Mouse (Mus musculus): ENCODE data around the gene Hip1r. TPM values are rescaled to one million over a fixed set of nuclear protein-coding genes. Genes with fewer than 3 reads are reported as not detected.

Gene Hip1r
- total RNA-seq (2018; cell fraction: chromatin; rRNA removed): 1 to 10 TPM in 6 of 26 experiments, under 1 TPM in 19, not detected in 1; 0.13 to 3.3 (median 0.47) TPM
- total RNA-seq (2018; cell fraction: cytosol; rRNA removed): under 1 TPM; 0.03 to 0.86 (median 0.15) TPM
- total RNA-seq (2018; cell fraction: nucleus; rRNA removed): 1 to 10 TPM in 6 of 26 experiments, under 1 TPM in 17, not detected in 3; 0.07 to 2.4 (median 0.52) TPM
- 0.04 to 0.47 TPM (median 0.21 TPM) in 3 replicates for polyA plus RNA-seq (2018)

DNA sequence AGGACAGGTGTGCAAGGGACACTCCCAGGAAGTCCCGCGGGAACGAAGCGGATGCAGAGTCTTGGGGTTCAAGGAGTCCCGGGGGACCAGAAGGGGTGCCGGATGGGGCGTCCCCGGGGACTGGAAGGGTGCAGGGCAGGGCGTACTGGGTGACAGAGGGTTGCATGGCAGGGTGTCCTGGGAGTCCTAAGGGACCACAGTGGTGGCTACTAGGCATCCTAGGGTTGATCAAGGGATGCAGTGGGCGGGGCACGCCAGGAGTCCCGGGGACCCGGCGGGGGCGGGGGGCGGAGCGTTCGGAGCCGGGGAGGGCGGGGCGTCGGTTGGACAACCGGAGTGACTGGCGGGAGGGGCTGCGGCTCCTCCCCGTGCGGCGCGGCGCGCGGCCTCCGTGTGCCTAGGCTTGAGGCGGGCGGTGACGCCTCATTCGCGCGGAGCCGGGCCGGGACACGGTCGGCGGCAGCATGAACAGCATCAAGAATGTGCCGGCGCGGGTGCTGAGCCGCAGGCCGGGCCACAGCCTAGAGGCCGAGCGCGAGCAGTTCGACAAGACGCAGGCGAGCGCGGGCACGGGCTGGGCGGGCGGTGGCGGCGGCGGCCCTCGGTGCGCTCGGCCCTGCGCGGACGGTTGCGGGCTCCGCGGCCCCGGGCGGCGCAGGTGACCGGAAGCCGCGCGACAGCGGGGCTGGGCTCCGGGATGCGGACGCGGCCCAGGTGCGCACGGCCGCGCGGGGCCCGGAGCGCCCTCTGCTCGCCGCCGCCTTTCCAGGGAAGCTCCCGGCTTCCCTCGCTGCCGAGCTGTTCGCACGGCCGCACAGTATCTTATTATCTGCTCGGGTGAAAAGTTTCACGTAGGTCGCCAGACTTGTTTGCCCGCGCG lies at the start of gene Hip1r:
TSS of gene Hip1r (plus strand) at position 330 of the 880 bp plus-strand sequence.
- Histone ChIP-seq H3K27ac (no peak within 1 kb of the TSS), H3K36me3 (ENCODE audit: inconsistent target) (no peaks in the 10 kb centered on the region), H3K79me2 (ENCODE audit: inconsistent target) (no peaks in the 10 kb centered on the region), H3K4me3 (ENCODE audit: inconsistent target) (peak within 1 kb of the TSS; percentile 20; the same call in 1 of the 2 replicates)
- WGBS (ENCODE audit: missing documents): 1% methylated on average over 76 of the region's 106 CpGs

DNA sequence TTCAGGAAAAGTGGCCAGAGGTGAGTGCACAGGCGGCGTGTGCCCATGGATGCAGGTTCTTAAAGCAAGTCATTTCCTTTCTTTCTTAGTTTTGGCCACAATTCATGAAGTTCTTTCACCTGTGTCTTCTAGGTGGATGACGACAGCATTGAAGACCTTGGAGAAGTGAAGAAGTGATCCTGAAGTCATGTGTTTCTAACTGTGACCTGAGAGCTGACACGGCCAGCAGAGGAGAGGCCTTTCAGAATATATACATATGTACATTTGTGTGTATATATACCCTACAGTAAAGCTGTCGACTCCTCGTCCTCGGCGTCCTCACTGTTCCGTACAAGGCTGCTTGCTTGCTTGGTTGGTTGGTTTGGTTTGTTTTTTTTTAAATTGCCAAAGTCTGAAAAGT lies 46.3 kb upstream of the Hip1r start, which contains the start of gene Gm43518:
TSS of gene Gm43518 (plus strand) at position 301 of the 400 bp plus-strand sequence.
- Histone ChIP-seq H3K36me3 (ENCODE audit: inconsistent target) (peaks cover 55% of the 10 kb centered on the region), H3K4me3 (ENCODE audit: inconsistent target) (no peak within 1 kb of the TSS), H3K79me2 (ENCODE audit: inconsistent target) (no peaks in the 10 kb centered on the region), H3K27ac (no peak within 1 kb of the TSS)
- WGBS (ENCODE audit: missing documents): 88% methylated on average over 9 of the region's 9 CpGs

DNA sequence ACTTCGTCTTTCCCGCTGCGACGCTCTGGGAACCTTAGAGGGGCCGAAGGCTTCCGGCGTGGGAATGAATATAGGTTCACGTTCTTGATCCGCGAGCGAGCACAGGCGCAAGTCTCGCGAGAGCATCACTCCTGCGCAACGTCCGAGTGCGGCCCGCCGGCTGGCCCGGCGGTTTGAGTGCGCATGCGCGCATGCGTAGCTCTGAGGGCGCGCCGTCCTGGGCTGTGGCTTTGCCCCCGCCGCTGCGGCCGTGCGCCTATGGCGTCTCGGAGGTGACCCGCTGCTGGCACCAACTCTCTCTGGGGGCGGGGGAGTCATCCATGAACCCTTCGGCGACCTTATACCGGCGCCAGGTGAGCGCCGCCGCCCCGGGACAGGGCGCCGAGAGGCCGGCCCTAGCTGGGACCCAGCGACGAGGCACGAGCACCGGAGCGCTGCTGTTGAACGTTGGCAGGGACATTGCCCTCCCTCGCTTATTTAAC lies 42.9 kb upstream of the Hip1r start, which contains the start of gene Ccdc62:
TSS of gene Ccdc62 (plus strand) at position 172 of the 482 bp plus-strand sequence.
- H3K79me2 ChIP-seq (ENCODE audit: inconsistent target): no peaks in the 10 kb centered on the region
- peaks cover 21% of the 10 kb centered on the region for H3K36me3 ChIP-seq (ENCODE audit: inconsistent target)
- peak within 1 kb of the TSS; percentile 52 for H3K4me3 ChIP-seq (ENCODE audit: inconsistent target)
- WGBS (ENCODE audit: missing documents): 0% methylated on average over 56 of the region's 56 CpGs
- H3K27ac ChIP-seq: peak within 1 kb of the TSS; percentile 45; the same call in 1 of the 2 replicates

DNA sequence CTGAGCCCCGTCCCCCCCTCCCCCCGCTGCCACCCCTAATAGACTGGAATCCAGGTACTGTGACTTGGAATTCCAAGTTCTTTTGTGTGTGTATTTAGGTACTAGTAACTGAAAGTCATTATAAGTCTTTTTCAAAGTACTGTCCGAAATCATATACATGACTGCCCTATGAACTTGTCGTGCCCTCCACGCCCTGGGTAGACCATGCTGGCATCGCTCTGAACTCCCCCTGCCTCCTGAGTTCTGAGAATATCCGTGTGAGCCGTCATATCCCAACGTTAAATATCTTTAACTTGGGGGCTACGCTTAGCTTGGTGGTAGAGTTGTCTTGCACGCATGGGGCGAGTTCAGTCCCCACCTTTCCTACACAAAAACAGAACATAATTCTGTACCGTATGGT lies 42.3 kb upstream of the Hip1r start:
- H3K27ac ChIP-seq: no peak overlapping the region
- peaks cover 16% of the 10 kb centered on the region for H3K36me3 ChIP-seq (ENCODE audit: inconsistent target)
- no peaks in the 10 kb centered on the region for H3K79me2 ChIP-seq (ENCODE audit: inconsistent target)
- 42% methylated on average over 13 of the region's 13 CpGs for WGBS (ENCODE audit: missing documents)
- peak overlapping the region; percentile 52 for H3K4me3 ChIP-seq (ENCODE audit: inconsistent target)

DNA sequence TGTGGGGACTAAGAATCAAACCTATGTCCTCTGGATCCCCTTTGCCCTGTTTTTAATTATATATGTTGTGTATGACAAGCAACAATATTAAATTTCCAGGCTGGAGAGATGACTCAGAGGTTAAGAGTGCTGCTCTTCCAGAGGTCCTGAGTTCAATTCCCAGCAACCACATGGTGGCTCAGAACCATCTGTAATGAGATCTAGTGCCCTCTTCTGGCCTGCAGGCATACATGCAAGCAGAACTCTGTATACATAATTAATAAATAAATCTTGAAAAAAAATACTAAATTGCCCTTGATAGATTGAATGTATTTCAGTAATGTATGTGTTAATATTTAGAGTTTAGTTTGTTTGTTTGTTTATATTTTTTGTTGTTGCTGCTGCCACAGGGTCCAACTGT lies 40.5 kb upstream of the Hip1r start:
- H3K27ac ChIP-seq: no peak overlapping the region
- no peak overlapping the region for H3K4me3 ChIP-seq (ENCODE audit: inconsistent target)
- H3K36me3 ChIP-seq (ENCODE audit: inconsistent target): peaks cover 4% of the 10 kb centered on the region; the same call in 1 of the 2 replicates
- H3K79me2 ChIP-seq (ENCODE audit: inconsistent target): no peaks in the 10 kb centered on the region

DNA sequence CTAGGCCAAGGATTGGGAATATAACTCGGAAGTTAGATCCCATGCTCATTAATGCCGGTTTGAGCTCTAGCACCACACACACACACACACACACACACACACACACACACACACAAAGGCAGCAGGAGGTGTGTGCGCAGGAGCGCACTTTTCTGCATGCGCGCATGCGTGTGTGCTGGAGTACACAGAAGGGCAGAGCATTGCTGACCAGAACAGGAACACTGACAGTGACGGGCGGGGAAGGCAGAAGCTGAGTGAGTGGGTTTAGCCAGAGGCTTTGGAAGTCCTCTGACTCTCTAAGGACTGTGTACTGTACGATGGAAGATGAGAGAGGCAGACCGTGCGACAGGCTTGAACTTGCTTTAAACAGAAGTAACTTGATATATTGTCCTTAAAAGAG lies 39.9 kb upstream of the Hip1r start:
- WGBS (ENCODE audit: missing documents): 94% methylated on average over 10 of the region's 12 CpGs
- Histone ChIP-seq H3K4me3 (ENCODE audit: inconsistent target) (no peak overlapping the region), H3K79me2 (ENCODE audit: inconsistent target) (no peaks in the 10 kb centered on the region), H3K27ac (no peak overlapping the region), H3K36me3 (ENCODE audit: inconsistent target) (no peaks in the 10 kb centered on the region)

DNA sequence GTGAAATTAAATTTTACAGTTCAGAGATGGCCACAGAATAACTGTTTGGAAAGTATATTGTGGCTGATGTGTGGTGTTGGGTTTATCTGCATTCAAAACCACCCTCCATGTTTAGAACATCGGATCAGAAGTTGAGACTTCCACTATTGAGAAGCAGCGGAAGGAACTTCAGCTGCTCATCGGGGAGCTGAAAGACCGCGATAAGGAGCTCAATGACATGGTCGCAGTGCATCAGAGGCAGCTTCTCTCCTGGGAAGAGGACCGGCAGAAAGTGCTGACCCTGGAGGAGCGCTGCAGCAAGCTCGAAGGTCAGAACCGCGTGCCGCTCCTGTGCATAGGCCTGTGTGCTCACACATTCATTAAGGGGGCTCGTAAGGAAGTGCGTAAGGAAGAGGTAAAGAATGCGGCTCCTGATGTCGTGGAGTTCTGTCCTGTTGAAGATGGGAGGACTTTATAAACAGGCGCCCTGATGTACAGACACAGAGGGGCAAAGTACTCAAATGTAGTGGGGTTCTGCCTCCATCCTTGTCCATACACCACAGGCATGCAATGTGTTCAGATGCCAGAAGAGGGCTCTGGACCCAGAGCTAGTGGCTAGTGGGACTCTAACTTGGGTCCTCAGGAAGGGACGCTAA lies 39.4 kb upstream of the Hip1r start:
- WGBS (ENCODE audit: missing documents): 74% methylated on average over 18 of the region's 18 CpGs
- no peak overlapping the region for H3K4me3 ChIP-seq (ENCODE audit: inconsistent target)
- no peaks in the 10 kb centered on the region for H3K36me3 ChIP-seq (ENCODE audit: inconsistent target)
- H3K27ac ChIP-seq: no peak overlapping the region
- H3K79me2 ChIP-seq (ENCODE audit: inconsistent target): no peaks in the 10 kb centered on the region

DNA sequence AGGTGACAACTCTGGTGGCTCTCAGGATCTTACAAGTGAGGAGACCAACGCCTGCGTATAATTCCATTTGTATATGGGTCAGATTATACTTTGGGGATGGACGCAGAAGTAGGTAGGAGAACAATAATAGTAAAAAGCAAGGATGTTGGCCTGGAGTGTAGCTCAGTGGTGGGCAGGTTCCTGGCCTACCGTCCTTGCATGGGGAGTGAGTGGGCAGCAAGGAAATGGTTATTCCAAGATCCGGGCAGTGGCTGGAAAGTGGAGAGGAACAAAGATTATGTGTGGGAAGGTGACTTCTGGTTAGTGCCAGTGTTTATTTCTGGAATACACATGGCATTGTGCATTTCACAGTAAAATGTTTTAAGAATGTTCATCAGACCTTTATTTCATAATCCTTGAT lies 37.5 kb upstream of the Hip1r start:
- Histone ChIP-seq H3K79me2 (ENCODE audit: inconsistent target) (no peaks in the 10 kb centered on the region), H3K36me3 (ENCODE audit: inconsistent target) (no peaks in the 10 kb centered on the region), H3K27ac (no peak overlapping the region), H3K4me3 (ENCODE audit: inconsistent target) (no peak overlapping the region)
- WGBS (ENCODE audit: missing documents): 93% methylated on average over 5 of the region's 5 CpGs

DNA sequence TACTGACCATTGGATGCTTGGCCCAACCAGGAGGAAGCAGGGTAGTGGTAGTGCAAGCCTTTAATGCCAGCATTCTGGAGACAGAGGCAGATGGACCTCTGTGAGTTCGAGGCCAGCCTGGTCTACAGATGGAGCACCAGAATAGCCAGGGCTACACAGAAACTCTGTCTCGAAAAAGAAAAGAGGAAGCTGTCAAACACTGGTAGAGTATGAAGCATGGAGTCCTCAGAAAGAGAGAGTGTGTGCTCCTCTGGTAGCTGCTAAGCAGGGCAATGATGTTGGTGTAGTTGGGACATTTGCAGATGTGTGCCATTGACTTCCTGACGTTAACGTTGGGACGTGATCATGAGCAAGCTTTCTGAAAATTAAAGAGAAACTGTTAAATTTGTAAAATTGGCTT lies 34.9 kb upstream of the Hip1r start:
- H3K79me2 ChIP-seq (ENCODE audit: inconsistent target): no peaks in the 10 kb centered on the region
- no peak overlapping the region for H3K27ac ChIP-seq
- no peaks in the 10 kb centered on the region for H3K36me3 ChIP-seq (ENCODE audit: inconsistent target)
- no peak overlapping the region for H3K4me3 ChIP-seq (ENCODE audit: inconsistent target)
- WGBS (ENCODE audit: missing documents): 7% methylated on average over 5 of the region's 5 CpGs

DNA sequence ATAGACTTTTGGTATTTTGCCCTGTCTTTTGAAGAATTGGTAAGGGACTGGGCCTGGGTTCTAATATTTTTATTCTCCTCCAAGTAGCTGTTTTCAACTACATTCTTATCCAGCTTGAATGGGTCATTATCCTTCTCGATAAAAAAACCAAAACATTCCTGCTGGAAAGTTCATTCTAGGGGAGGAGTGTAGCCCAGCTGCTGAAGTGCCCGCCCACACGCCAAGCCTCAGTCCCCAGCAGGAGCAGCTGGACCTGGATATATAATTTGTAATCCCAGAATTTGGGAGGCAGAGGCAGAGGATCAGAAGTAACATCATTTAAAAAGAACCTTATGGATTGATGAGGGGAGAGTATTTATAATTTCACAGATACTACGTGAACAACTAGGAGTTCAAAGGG lies 26.9 kb upstream of the Hip1r start:
- WGBS (ENCODE audit: missing documents): 85% methylated on average over 4 of the region's 4 CpGs
- Histone ChIP-seq H3K4me3 (ENCODE audit: inconsistent target) (no peak overlapping the region), H3K36me3 (ENCODE audit: inconsistent target) (no peaks in the 10 kb centered on the region), H3K79me2 (ENCODE audit: inconsistent target) (no peaks in the 10 kb centered on the region), H3K27ac (no peak overlapping the region)

DNA sequence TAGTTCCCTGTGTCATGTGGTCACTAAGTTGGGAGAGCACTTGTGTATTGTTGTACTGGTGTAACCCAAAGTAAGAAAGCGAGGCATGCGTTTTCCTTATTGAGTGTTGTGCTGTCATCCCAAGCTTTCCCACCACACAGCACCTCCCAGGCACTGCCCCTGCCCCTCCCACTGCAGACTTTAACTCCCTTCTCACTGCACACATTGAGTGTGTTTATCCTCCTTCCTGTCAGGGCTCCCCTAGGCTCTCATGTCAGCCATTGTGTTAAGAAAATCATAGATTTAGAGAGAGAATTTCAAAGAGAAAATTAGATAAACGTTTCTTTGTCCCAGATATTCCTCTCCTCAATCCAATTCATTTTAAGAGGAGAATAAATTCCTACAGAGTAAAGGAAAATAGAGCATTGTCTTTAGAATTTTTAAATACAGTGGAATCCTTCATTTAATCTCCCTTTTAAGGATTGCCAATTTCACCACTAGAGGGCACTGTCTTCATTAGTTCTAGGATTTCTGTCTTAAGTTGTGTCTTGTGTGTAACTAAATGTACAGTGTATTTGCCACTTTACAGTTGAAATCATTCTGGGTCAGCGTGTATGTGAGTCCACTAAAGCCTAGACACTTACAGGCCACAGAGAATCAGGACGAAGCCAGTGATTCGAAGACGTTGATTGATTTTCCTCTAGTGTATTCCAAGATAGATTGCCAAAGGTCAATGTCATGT lies 26.2 kb upstream of the Hip1r start:
- Histone ChIP-seq H3K36me3 (ENCODE audit: inconsistent target) (no peaks in the 10 kb centered on the region), H3K27ac (no peak overlapping the region), H3K79me2 (ENCODE audit: inconsistent target) (no peaks in the 10 kb centered on the region), H3K4me3 (ENCODE audit: inconsistent target) (no peak overlapping the region)
- WGBS (ENCODE audit: missing documents): 41% methylated on average over 6 of the region's 7 CpGs

DNA sequence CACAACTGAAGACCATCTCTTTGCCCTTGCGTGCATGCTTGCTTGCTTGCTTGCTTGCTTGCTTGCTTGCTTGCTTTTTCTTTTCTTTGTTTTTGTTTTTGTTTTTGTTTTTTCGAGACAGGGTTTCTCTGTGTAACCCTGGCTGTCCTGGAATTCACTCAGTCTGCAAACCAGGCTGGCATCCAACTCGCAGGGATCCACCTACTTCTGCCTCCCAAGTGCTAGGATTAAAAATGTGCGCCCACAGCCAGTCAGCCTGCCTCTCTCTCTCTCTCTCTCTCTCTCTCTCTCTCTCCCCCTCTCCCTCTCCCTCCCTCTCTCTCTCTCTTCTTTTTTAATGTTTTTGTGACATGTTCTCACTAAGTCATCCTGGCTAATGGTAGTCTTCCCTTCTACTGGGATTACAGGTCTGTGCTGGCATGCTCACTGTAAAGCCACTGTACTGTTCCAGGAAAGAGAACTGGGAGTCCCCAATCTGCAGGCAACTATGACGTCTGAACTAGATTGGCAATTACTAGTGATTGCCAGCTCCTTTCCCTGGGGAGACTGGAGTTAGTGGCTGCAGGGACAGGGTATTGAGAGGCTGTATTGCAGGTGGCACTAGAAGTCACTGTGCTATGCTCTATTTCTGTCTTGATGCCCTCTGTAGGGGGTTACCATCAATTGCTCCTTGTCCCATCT lies 20.9 kb upstream of the Hip1r start:
- Histone ChIP-seq H3K36me3 (ENCODE audit: inconsistent target) (no peaks in the 10 kb centered on the region), H3K79me2 (ENCODE audit: inconsistent target) (no peaks in the 10 kb centered on the region), H3K27ac (no peak overlapping the region), H3K4me3 (ENCODE audit: inconsistent target) (no peak overlapping the region)
- WGBS (ENCODE audit: missing documents): 84% methylated on average over 5 of the region's 5 CpGs

DNA sequence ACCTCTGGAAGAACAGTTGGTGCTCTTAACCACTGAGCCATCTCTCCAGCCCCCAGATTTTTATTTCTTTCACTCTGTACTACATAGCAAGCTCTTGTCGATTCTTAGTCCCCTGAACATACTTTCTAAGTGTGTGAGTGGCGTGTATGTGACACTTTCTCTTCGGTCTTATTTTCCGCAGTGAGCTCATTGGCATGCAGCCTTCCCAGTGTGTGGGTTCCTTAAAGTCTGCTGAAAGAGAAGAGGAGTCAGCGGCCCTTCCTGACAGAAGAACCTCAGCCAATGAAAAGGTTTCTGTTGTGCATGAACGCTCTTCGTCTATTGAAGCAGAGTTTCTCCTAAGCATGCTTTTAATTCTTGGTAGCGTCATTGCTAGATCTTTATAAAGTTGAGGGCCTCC lies 16.2 kb upstream of the Hip1r start:
- 90% methylated on average over 8 of the region's 8 CpGs for WGBS (ENCODE audit: missing documents)
- Histone ChIP-seq H3K36me3 (ENCODE audit: inconsistent target) (no peaks in the 10 kb centered on the region), H3K79me2 (ENCODE audit: inconsistent target) (no peaks in the 10 kb centered on the region), H3K4me3 (ENCODE audit: inconsistent target) (no peak overlapping the region), H3K27ac (no peak overlapping the region)

DNA sequence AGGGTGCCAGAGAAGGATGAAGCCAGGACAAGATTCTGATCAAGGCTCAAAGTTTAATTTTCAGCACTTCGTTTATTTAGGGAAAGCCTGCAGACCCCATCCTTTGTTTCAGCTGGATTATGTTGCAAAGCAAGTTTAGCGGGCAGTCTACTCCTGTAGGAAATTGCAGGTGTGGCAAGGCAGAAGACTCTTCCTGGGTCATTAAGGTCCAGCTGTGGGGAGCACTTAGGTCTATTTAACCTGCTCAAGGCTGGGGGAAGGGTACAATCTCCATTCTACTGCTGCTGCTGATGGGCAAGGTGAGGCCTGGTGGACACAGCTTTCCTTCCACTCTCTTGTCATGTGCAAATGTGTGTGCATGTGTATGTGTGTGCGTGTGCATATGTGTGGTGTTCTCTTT lies 14.4 kb upstream of the Hip1r start:
- Histone ChIP-seq H3K36me3 (ENCODE audit: inconsistent target) (no peaks in the 10 kb centered on the region), H3K4me3 (ENCODE audit: inconsistent target) (no peak overlapping the region), H3K79me2 (ENCODE audit: inconsistent target) (no peaks in the 10 kb centered on the region), H3K27ac (no peak overlapping the region)
- 98% methylated on average over 3 of the region's 3 CpGs for WGBS (ENCODE audit: missing documents)

Measured in macrophage (primary cell).